Mouse (Mus musculus): ENCODE data around the gene Serpine3.

Gene Serpine3

DNA sequence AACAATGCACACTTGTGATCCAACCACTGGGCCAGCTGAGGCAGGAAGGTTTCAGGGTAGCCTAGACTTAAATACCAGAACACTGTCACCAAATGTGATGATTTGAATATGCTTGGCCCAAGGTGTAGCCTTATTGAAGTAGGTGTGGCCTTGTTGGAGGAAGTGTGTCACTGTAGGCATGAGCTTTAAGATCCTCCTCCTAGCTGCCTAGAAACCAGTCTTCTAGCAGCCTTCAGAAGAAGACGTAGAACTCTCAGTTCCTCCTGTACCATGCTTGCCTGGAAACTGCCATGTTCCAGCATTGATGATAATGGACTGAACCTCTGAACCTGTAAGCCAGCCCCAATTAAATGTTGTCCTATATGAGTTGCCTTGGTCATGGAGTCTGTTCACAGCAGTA, 72.2 kb downstream of the Serpine3 start:
- DNase-seq (ENCODE audit: extremely low read depth, low read depth) = no peak

Data from MEL-GATA-1-ER (cell line).